Mouse (Mus musculus): ENCODE data around the gene Nuak2. TPM values are rescaled to one million over a fixed set of nuclear protein-coding genes. Genes with fewer than 3 reads are reported as not detected.
A peak's percentile ranks its signal among the peaks of the same experiment; 100 is the strongest.

Nuak2 gene
- polyA plus RNA-seq, 1 experiment from 2014 or later: 4.2 TPM

DNA sequence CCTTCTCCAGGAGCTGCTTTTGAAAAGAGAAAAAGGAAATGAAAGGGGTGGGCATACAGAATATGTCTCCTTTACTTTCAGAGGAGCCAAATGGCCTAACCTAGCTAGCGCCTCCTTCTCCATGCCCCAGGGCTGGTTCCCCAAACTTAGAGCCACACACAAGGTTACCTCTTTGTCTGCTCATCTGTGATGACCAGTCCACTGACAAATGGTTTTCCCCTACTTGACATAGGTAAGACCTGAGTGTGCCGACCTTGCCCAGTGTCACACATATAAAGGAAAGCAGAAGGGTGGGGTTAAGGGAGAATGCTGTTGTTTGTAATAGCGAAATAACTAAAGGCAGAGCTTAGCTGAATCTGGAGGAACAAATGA lies 58.9 kb downstream of the Nuak2 start:
- Histone ChIP-seq H3K27ac (ENCODE audit: low read length) (peak overlapping the region; percentile 4; the same call in 1 of the 2 replicates), H3K4me3 (ENCODE audit: low read depth, low read length) (no peak overlapping the region), H3K9me3 (ENCODE audit: control insufficient read depth, low read depth, low read length) (no peaks in the 10 kb centered on the region), H3K36me3 (ENCODE audit: control insufficient read depth, insufficient read depth, low read length) (peaks cover 13% of the 10 kb centered on the region), H3K4me1 (ENCODE audit: control insufficient read depth, insufficient read depth, low read length) (peaks cover 48% of the 10 kb centered on the region), H3K9ac (replicated peaks; ENCODE audit: low read depth, low read length) (no peak overlapping the region), H3K27me3 (ENCODE audit: control insufficient read depth, insufficient read depth, low read length) (no peaks in the 10 kb centered on the region), H3K4me2 (replicated peaks; ENCODE audit: low read depth, low read length) (no peak overlapping the region)
- 69% methylated on average over 3 of the region's 3 CpGs for WGBS
- no peak for ATAC-seq (ENCODE audit: insufficient number of reproducible peaks, insufficient read depth, low FRiP score, low read depth)

DNA sequence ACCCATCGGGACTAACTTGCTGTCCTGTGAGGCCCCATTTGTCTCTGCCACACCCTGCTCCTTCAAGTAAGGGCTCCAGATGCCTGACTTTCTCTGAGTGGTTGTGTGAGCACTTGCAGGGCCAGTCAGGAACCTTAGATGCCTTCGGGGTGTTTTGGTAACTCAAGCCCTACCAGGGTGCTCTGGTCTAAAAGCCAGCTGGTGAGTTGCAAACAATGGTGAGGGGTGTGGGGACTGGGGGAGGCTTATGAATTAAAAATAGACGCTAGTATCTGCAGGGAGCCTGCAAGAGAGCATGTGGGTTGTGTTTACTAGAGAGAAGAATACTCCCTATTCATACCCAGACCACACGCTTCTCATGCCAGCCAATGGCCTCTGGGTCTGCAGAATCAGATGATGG lies 59.3 kb downstream of the Nuak2 start:
- Histone ChIP-seq H3K36me3 (ENCODE audit: control insufficient read depth, insufficient read depth, low read length) (peaks cover 14% of the 10 kb centered on the region), H3K4me2 (replicated peaks; ENCODE audit: low read depth, low read length) (no peak overlapping the region), H3K9me3 (ENCODE audit: control insufficient read depth, low read depth, low read length) (no peaks in the 10 kb centered on the region), H3K4me3 (ENCODE audit: low read depth, low read length) (no peak overlapping the region), H3K9ac (replicated peaks; ENCODE audit: low read depth, low read length) (no peak overlapping the region), H3K4me1 (ENCODE audit: control insufficient read depth, insufficient read depth, low read length) (peaks cover 48% of the 10 kb centered on the region), H3K27me3 (ENCODE audit: control insufficient read depth, insufficient read depth, low read length) (no peaks in the 10 kb centered on the region), H3K27ac (ENCODE audit: low read length) (no peak overlapping the region)
- WGBS: 32% methylated on average over 4 of the region's 4 CpGs
- ATAC-seq (ENCODE audit: insufficient number of reproducible peaks, insufficient read depth, low FRiP score, low read depth): no peak; the same call in 1 of the 2 replicates

GRCm38 (mm10) chr1:132376211-132377054 lies 60.5 kb downstream of the Nuak2 start:
- H3K4me1 ChIP-seq (ENCODE audit: control insufficient read depth, insufficient read depth, low read length): peaks cover 44% of the 10 kb centered on the region
- H3K27me3 ChIP-seq (ENCODE audit: control insufficient read depth, insufficient read depth, low read length): no peaks in the 10 kb centered on the region
- no peak overlapping the region for H3K4me3 ChIP-seq (ENCODE audit: low read depth, low read length)
- no peak for ATAC-seq (ENCODE audit: insufficient number of reproducible peaks, insufficient read depth, low FRiP score, low read depth)
- H3K9ac ChIP-seq (replicated peaks; ENCODE audit: low read depth, low read length): no peak overlapping the region
- WGBS: 51% methylated on average over 8 of the region's 8 CpGs
- no peak overlapping the region for H3K4me2 ChIP-seq (replicated peaks; ENCODE audit: low read depth, low read length)
- H3K27ac ChIP-seq (ENCODE audit: low read length): peak overlapping the region; percentile 30; the same call in 1 of the 2 replicates
- H3K9me3 ChIP-seq (ENCODE audit: control insufficient read depth, low read depth, low read length): no peaks in the 10 kb centered on the region
- H3K36me3 ChIP-seq (ENCODE audit: control insufficient read depth, insufficient read depth, low read length): peaks cover 17% of the 10 kb centered on the region

GRCm38 (mm10) chr1:132377055-132377365 lies 61.1 kb downstream of the Nuak2 start:
- Histone ChIP-seq H3K4me2 (replicated peaks; ENCODE audit: low read depth, low read length) (no peak overlapping the region), H3K9ac (replicated peaks; ENCODE audit: low read depth, low read length) (no peak overlapping the region), H3K27ac (ENCODE audit: low read length) (peak overlapping the region; percentile 30; the same call in 1 of the 2 replicates), H3K27me3 (ENCODE audit: control insufficient read depth, insufficient read depth, low read length) (no peaks in the 10 kb centered on the region), H3K9me3 (ENCODE audit: control insufficient read depth, low read depth, low read length) (no peaks in the 10 kb centered on the region), H3K36me3 (ENCODE audit: control insufficient read depth, insufficient read depth, low read length) (peaks cover 20% of the 10 kb centered on the region), H3K4me1 (ENCODE audit: control insufficient read depth, insufficient read depth, low read length) (peaks cover 39% of the 10 kb centered on the region), H3K4me3 (ENCODE audit: low read depth, low read length) (no peak overlapping the region)
- 37% methylated on average over 7 of the region's 7 CpGs for WGBS
- ATAC-seq (ENCODE audit: insufficient number of reproducible peaks, insufficient read depth, low FRiP score, low read depth): no peak

GRCm38 (mm10) chr1:132377811-132378210 lies 61.9 kb downstream of the Nuak2 start:
- Histone ChIP-seq H3K27ac (ENCODE audit: low read length) (no peak overlapping the region), H3K4me1 (ENCODE audit: control insufficient read depth, insufficient read depth, low read length) (peaks cover 36% of the 10 kb centered on the region), H3K4me2 (replicated peaks; ENCODE audit: low read depth, low read length) (no peak overlapping the region), H3K9ac (replicated peaks; ENCODE audit: low read depth, low read length) (no peak overlapping the region), H3K36me3 (ENCODE audit: control insufficient read depth, insufficient read depth, low read length) (peaks cover 20% of the 10 kb centered on the region), H3K9me3 (ENCODE audit: control insufficient read depth, low read depth, low read length) (no peaks in the 10 kb centered on the region), H3K27me3 (ENCODE audit: control insufficient read depth, insufficient read depth, low read length) (no peaks in the 10 kb centered on the region), H3K4me3 (ENCODE audit: low read depth, low read length) (no peak overlapping the region)
- WGBS: 79% methylated on average over 3 of the region's 3 CpGs
- no peak for ATAC-seq (ENCODE audit: insufficient number of reproducible peaks, insufficient read depth, low FRiP score, low read depth)

- peaks cover 23% of the 10 kb centered on the region for H3K4me1 ChIP-seq (ENCODE audit: control insufficient read depth, insufficient read depth, low read length)
- H3K4me3 ChIP-seq (ENCODE audit: low read depth, low read length): no peak overlapping the region
- no peak for ATAC-seq (ENCODE audit: insufficient number of reproducible peaks, insufficient read depth, low FRiP score, low read depth)
- no peak overlapping the region for H3K4me2 ChIP-seq (replicated peaks; ENCODE audit: low read depth, low read length)
- WGBS: 86% methylated on average over 27 of the region's 27 CpGs
- peaks cover 20% of the 10 kb centered on the region for H3K36me3 ChIP-seq (ENCODE audit: control insufficient read depth, insufficient read depth, low read length)
- H3K27me3 ChIP-seq (ENCODE audit: control insufficient read depth, insufficient read depth, low read length): no peaks in the 10 kb centered on the region
- no peaks in the 10 kb centered on the region for H3K9me3 ChIP-seq (ENCODE audit: control insufficient read depth, low read depth, low read length)
- no peak overlapping the region for H3K9ac ChIP-seq (replicated peaks; ENCODE audit: low read depth, low read length)
- H3K27ac ChIP-seq (ENCODE audit: low read length): no peak overlapping the region
Observed at GRCm38 (mm10) chr1:132380550-132381100, 64.7 kb downstream of the Nuak2 start.

- no peak overlapping the region for H3K4me2 ChIP-seq (replicated peaks; ENCODE audit: low read depth, low read length)
- H3K9me3 ChIP-seq (ENCODE audit: control insufficient read depth, low read depth, low read length): no peaks in the 10 kb centered on the region
- peaks cover 20% of the 10 kb centered on the region for H3K36me3 ChIP-seq (ENCODE audit: control insufficient read depth, insufficient read depth, low read length)
- no peak for ATAC-seq (ENCODE audit: insufficient number of reproducible peaks, insufficient read depth, low FRiP score, low read depth)
- no peaks in the 10 kb centered on the region for H3K27me3 ChIP-seq (ENCODE audit: control insufficient read depth, insufficient read depth, low read length)
- H3K27ac ChIP-seq (ENCODE audit: low read length): no peak overlapping the region
- 71% methylated on average over 10 of the region's 10 CpGs for WGBS
- H3K4me3 ChIP-seq (ENCODE audit: low read depth, low read length): no peak overlapping the region
- H3K9ac ChIP-seq (replicated peaks; ENCODE audit: low read depth, low read length): no peak overlapping the region
- peaks cover 15% of the 10 kb centered on the region for H3K4me1 ChIP-seq (ENCODE audit: control insufficient read depth, insufficient read depth, low read length)
Observed at GRCm38 (mm10) chr1:132381929-132382328, 66.0 kb downstream of the Nuak2 start.

Data from stomach, embryonic 14.5 days (tissue).